Mouse (Mus musculus): ENCODE data around the gene Gpc5. TPM values are rescaled to one million over a fixed set of nuclear protein-coding genes. Genes with fewer than 3 reads are reported as not detected.

Gpc5 gene
- polyA plus RNA-seq, 1 experiment, result 0.06 TPM

DNA sequence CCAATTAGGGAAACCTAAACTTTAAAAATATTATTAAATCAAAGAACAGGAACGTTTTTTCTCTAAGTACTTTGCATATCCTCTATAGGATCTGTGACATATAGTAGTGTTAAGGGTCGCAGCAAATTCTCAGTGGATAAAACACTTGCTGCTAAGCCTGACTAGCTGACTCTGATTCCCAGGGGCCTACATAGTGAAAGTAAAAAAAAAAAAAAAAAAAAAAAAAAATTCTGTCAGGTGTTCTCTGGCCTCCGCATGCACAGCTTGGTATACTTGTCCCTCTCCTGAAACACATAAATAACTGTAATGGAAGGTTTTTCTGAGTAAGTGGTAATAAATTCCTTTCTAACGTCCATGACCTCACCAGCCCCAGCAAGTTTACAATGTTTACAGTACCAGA is 995.0 kb downstream of the Gpc5 start:
- 57% methylated on average over 4 of the region's 4 CpGs for WGBS
- no peaks in the 10 kb centered on the region for H3K4me1 ChIP-seq (ENCODE audit: control insufficient read depth, insufficient read depth, low read length)
- no peak for TF ChIP-seq CTCF (IDR thresholded peaks at IDR 0.05; ENCODE audit: insufficient read depth, low read length)
- no peak for TF ChIP-seq POLR2A (IDR thresholded peaks at IDR 0.05; ENCODE audit: borderline replicate concordance, extremely low read depth, low read depth, low read length)
- no peak for DNase-seq
- no peak overlapping the region for H3K4me3 ChIP-seq (replicated peaks; ENCODE audit: extremely low read depth, low read depth, low read length)

DNA sequence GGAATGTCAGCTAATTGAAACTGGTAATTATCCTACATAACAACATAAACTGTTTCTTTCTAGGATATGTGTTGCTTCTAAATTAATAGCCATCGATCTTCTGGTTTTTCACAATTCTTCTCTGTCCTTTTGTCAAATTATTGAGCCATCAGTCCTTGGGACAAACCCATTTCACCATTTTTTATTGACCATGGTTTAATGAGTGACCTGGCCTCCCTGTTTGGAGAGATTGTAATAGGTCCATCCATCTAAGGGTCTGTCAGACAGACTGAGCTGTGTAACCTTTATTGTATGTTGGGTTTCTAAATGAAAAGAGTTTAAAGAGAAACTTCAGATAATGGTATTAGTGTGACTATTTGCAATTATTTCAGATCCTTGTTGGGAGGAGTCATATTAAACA is 1035.9 kb downstream of the Gpc5 start:
- no peak for DNase-seq
- Histone ChIP-seq H3K4me1 (ENCODE audit: control insufficient read depth, insufficient read depth, low read length) (no peaks in the 10 kb centered on the region), H3K4me3 (replicated peaks; ENCODE audit: extremely low read depth, low read depth, low read length) (no peak overlapping the region)
- WGBS, result 89% methylated on average over 1 of the region's 1 CpGs
- TF ChIP-seq CTCF (IDR thresholded peaks at IDR 0.05; ENCODE audit: insufficient read depth, low read length), result no peak
- TF ChIP-seq POLR2A (IDR thresholded peaks at IDR 0.05; ENCODE audit: borderline replicate concordance, extremely low read depth, low read depth, low read length), result no peak

DNA sequence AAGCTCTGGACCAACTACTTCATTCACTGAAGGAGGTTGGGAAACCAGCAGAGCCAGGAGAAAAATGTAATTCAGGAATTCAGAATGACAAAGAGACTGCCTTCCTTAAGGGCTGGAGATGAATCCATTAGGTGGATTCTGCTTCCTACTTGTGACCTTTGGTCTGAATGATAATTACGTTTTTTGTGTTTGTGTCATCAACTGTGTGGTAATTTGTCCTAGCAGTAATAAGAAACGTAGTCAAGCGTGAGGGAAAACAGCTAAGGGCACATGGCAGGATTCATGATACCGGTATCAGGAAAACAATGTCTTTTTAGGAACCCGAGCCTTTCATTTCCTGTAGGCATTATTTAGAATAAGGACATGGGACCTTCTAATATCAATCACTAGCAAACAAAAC is 1045.3 kb downstream of the Gpc5 start:
- no peak for TF ChIP-seq CTCF (IDR thresholded peaks at IDR 0.05; ENCODE audit: insufficient read depth, low read length)
- no peak for TF ChIP-seq POLR2A (IDR thresholded peaks at IDR 0.05; ENCODE audit: borderline replicate concordance, extremely low read depth, low read depth, low read length)
- DNase-seq, result no peak
- WGBS, result 66% methylated on average over 5 of the region's 5 CpGs
- H3K4me1 ChIP-seq (ENCODE audit: control insufficient read depth, insufficient read depth, low read length), result no peaks in the 10 kb centered on the region
- H3K4me3 ChIP-seq (replicated peaks; ENCODE audit: extremely low read depth, low read depth, low read length), result no peak overlapping the region

DNA sequence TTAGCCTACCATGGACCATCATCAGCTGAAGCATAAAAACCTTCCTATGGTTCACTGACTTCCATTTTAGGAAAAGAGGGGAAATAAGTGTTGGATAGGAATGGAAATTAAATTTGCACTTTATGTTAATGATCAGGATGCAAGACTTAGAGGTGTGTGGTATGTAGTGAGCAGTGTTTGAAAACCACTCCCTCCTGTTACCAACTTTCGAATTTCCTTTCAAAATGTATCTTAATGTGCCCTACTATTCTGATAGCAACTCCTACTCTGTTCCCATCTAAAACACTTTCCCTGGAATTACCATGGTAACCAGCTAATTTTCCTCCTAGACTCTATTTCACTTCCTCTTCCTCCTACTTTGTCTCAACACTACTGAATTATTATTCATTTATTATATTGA is 1045.8 kb downstream of the Gpc5 start:
- no peak for TF ChIP-seq CTCF (IDR thresholded peaks at IDR 0.05; ENCODE audit: insufficient read depth, low read length)
- no peak for TF ChIP-seq POLR2A (IDR thresholded peaks at IDR 0.05; ENCODE audit: borderline replicate concordance, extremely low read depth, low read depth, low read length)

DNA sequence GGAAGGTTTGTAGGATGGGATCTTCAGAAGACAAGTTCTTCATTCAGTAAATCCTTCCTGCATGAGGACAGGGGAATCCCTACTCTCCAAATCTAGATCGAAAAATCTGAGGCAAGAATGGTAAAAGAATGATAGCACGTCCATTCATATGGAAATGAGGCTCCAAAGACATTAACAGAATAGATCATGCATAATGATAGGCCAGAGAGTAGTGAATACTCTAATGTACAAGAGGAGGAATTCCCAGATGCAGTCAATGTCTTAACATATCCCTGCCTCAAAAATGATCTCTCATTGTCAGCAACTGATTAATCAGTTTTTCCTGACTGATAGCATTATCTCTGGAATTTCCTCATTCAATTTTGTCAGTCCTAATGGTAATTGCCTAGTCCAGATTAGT is 1070.6 kb downstream of the Gpc5 start:
- Histone ChIP-seq H3K4me3 (replicated peaks; ENCODE audit: extremely low read depth, low read depth, low read length) (no peak overlapping the region), H3K4me1 (ENCODE audit: control insufficient read depth, insufficient read depth, low read length) (no peaks in the 10 kb centered on the region)
- no peak for DNase-seq
- WGBS, result 70% methylated on average over 2 of the region's 2 CpGs
- TF ChIP-seq POLR2A (IDR thresholded peaks at IDR 0.05; ENCODE audit: borderline replicate concordance, extremely low read depth, low read depth, low read length), result no peak
- TF ChIP-seq CTCF (IDR thresholded peaks at IDR 0.05; ENCODE audit: insufficient read depth, low read length), result no peak

More for the DNA sequence above, 1045.8 kb downstream of the Gpc5 start:
- no peak for DNase-seq
- 42% methylated on average over 1 of the region's 1 CpGs for WGBS
- no peak overlapping the region for H3K4me3 ChIP-seq (replicated peaks; ENCODE audit: extremely low read depth, low read depth, low read length)
- no peaks in the 10 kb centered on the region for H3K4me1 ChIP-seq (ENCODE audit: control insufficient read depth, insufficient read depth, low read length)

DNA sequence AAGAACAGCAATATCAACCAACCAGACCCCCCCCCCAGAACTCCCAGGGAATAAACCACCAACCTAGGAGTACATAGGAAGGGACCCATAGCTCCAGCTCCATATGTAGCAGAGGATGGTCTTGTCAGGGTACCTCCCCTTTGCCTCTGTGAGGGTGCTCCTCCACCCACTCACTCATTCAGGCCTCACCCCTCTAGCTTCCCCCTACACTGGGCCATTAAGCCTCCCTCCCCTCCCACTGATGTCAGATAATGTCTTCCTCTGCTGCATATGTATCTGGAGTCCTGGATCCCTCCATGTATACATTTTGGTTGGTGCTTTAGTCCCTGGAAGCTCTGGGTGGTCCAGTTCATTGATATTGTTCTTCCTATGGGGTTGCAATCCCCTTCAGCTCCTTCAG is 1075.4 kb downstream of the Gpc5 start:
- DNase-seq, result no peak
- TF ChIP-seq POLR2A (IDR thresholded peaks at IDR 0.05; ENCODE audit: borderline replicate concordance, extremely low read depth, low read depth, low read length) (no peak), CTCF (IDR thresholded peaks at IDR 0.05; ENCODE audit: insufficient read depth, low read length) (no peak)
- H3K4me3 ChIP-seq (replicated peaks; ENCODE audit: extremely low read depth, low read depth, low read length), result no peak overlapping the region
- H3K4me1 ChIP-seq (ENCODE audit: control insufficient read depth, insufficient read depth, low read length), result no peaks in the 10 kb centered on the region

DNA sequence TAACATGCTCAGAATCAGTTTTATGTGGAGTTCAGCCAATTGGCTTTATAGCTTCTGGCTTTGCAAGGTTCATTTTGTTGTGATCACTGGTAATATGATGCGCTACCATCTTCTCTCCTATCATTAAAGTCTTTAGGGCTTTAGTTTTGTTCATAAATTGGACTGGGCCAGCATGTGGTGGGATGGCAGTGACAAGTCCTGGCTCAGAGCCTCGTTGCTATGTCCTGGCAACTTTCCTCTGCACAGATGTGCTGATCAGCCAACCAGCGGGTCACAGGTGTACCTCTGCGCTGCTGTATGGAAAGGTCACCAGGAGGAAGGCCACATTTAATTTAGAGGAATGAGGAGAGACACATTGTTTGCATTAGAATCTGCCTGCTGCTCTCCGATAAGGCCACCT is 1077.1 kb downstream of the Gpc5 start:
- Histone ChIP-seq H3K4me1 (ENCODE audit: control insufficient read depth, insufficient read depth, low read length) (no peaks in the 10 kb centered on the region), H3K4me3 (replicated peaks; ENCODE audit: extremely low read depth, low read depth, low read length) (no peak overlapping the region)
- no peak for TF ChIP-seq CTCF (IDR thresholded peaks at IDR 0.05; ENCODE audit: insufficient read depth, low read length)
- TF ChIP-seq POLR2A (IDR thresholded peaks at IDR 0.05; ENCODE audit: borderline replicate concordance, extremely low read depth, low read depth, low read length), result no peak
- no peak for DNase-seq
- 75% methylated on average over 5 of the region's 5 CpGs for WGBS

DNA sequence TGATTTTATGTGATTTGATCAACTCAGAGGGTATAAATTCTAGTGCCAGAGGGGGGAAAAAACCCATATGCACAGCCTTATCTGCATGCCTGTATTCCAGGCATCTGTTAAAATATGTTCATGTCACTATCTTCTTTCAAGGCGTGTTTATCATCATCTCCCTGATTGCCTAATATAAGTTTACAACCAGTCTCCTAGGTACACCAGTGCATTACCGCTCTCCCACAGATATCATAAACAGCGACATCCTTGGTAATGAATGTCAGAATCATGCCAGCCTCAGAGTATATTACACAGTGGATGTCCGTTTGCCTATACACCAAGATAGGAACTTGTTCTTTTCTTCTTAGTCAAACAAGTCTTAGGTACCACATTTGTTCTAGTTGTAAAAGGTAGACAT is 1095.0 kb downstream of the Gpc5 start:
- DNase-seq, result no peak
- no peak for TF ChIP-seq POLR2A (IDR thresholded peaks at IDR 0.05; ENCODE audit: borderline replicate concordance, extremely low read depth, low read depth, low read length)
- TF ChIP-seq CTCF (IDR thresholded peaks at IDR 0.05; ENCODE audit: insufficient read depth, low read length), result no peak

DNA sequence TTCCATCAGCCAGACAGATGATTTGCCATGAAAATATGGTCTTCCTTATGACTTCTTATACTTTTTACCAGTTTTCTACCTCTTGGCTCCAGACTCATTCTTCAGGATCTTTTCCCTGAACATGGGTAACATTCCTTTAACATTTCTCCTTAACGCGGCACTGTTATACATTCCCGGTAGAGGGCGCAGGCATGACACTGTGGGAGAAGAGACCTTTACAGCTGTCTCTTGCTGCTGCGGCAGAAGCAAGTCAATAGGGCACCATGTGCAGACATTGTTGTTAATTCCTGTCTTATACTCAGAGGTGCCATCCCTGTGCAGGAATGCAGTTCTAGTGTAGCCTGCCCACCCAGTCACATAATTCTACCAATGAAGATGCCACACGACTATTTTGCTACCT is 1115.0 kb downstream of the Gpc5 start:
- 35% methylated on average over 6 of the region's 6 CpGs for WGBS
- peak; percentile 2 for DNase-seq
- Histone ChIP-seq H3K4me3 (replicated peaks; ENCODE audit: extremely low read depth, low read depth, low read length) (no peak overlapping the region), H3K4me1 (ENCODE audit: control insufficient read depth, insufficient read depth, low read length) (no peaks in the 10 kb centered on the region)
- no peak for TF ChIP-seq POLR2A (IDR thresholded peaks at IDR 0.05; ENCODE audit: borderline replicate concordance, extremely low read depth, low read depth, low read length)
- TF ChIP-seq CTCF (IDR thresholded peaks at IDR 0.05; ENCODE audit: insufficient read depth, low read length), result 0 out of 2 replicates have a peak, but pooled peaks have one; percentile 7

More for the DNA sequence above, 1095.0 kb downstream of the Gpc5 start:
- Histone ChIP-seq H3K4me3 (replicated peaks; ENCODE audit: extremely low read depth, low read depth, low read length) (no peak overlapping the region), H3K4me1 (ENCODE audit: control insufficient read depth, insufficient read depth, low read length) (no peaks in the 10 kb centered on the region)
- WGBS, result 81% methylated on average over 4 of the region's 4 CpGs

DNA sequence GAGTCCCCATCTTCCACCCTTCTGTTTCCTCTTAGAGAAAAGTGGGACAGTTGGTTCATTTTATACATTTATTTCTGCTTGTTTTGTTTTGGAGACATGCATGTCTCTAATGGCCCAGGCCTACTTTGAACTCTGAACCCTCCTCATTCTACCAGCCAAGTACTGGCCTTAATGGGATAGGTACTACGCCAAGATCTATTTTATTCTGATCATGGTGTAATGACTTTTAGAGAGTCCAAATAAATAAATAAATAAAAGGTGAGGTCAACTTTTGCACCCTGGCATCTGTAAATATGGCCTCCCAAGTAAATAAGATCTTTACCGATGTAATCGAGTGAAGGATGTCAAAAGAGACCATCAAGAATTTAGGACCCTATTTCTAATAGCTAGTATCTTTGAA is 1116.6 kb downstream of the Gpc5 start:
- H3K4me1 ChIP-seq (ENCODE audit: control insufficient read depth, insufficient read depth, low read length), result no peaks in the 10 kb centered on the region
- 84% methylated on average over 3 of the region's 3 CpGs for WGBS

More for the DNA sequence above, 1116.6 kb downstream of the Gpc5 start:
- DNase-seq, result no peak
- no peak overlapping the region for H3K4me3 ChIP-seq (replicated peaks; ENCODE audit: extremely low read depth, low read depth, low read length)
- TF ChIP-seq POLR2A (IDR thresholded peaks at IDR 0.05; ENCODE audit: borderline replicate concordance, extremely low read depth, low read depth, low read length) (no peak), CTCF (IDR thresholded peaks at IDR 0.05; ENCODE audit: insufficient read depth, low read length) (no peak)
